Mouse (Mus musculus) CH12.LX (cell line): ENCODE data around the gene Nr1h4.

ENCODE experiments used
- CTCF ChIP-seq, 2 experiments: IDR thresholded peaks in 1 of 2; conservative IDR thresholded peaks in 1 of 2; 2 replicates each; pipeline ENCODE4 v1.5.1; 2011 to 2012; ENCODE audit warnings: low read depth in 2 of 2, low read length in 2 of 2, improper control_type of control experiment in 1 of 2, inconsistent platforms in 1 of 2, mild to moderate bottlenecking in 1 of 2, moderate library complexity in 1 of 2
- HCFC1 ChIP-seq: IDR thresholded peaks from 2 replicates; pipeline ENCODE4 v1.6.1; 2012; ENCODE audit warnings: low read depth, mild to moderate bottlenecking, inconsistent platforms, low read length, improper control_type of control experiment
- IRF4 ChIP-seq: IDR thresholded peaks from 2 replicates; pipeline ENCODE4 v1.6.1; 2014; ENCODE audit warnings: low read depth, mild to moderate bottlenecking, inconsistent platforms, low read length, improper control_type of control experiment
- MXI1 ChIP-seq: IDR thresholded peaks from 2 replicates; pipeline ENCODE4 v1.6.1; 2011; ENCODE audit warnings: mild to moderate bottlenecking, low read depth, low read length, improper control_type of control experiment
- POLR2A ChIP-seq: IDR thresholded peaks from 2 replicates; pipeline ENCODE4 v1.6.1; 2011; ENCODE audit warnings: low read depth, mild to moderate bottlenecking, improper control_type of control experiment, low read length

GRCm38 (mm10) chr10:89424800-89425393 lies 108.5 kb downstream of the Nr1h4 start:
- no peak for TF ChIP-seq POLR2A
- TF ChIP-seq CTCF (conservative IDR thresholded peaks at IDR 0.05 in 1 of 2, IDR thresholded peaks at IDR 0.05 in 1 of 2; ENCODE audit: low read depth in 2 of 2, low read length in 2 of 2): no peak
- no peak for TF ChIP-seq HCFC1
- TF ChIP-seq MXI1: no peak
- no peak for TF ChIP-seq IRF4
